Comparison of ENCODE assay signal across 31 mouse cellular contexts in genomic region chr7:40738174-40738573, GRCm38 (mm10).
"Had no signal": no experiment of that assay in that cellular context is flagged by ENCODE, and none has a peak within 500 bp of the region (broad histone marks: within the 10 kb centered on the region; RNA-seq: fewer than 3 reads in every experiment).

No protein-coding gene starts in this region.

- H3K4me1 ChIP-seq: heart, embryonic 10.5 days; heart, embryonic 12.5 days; heart, embryonic 13.5 days; heart, embryonic 15.5 days; hindbrain, embryonic 10.5 days; hindbrain, embryonic 12.5 days; kidney, embryonic 15.5 days had no signal

- H3K9me3 ChIP-seq: heart, embryonic 10.5 days; heart, embryonic 12.5 days; heart, embryonic 13.5 days; heart, embryonic 15.5 days; hindbrain, embryonic 10.5 days; hindbrain, embryonic 12.5 days; hindbrain, embryonic 15.5 days; kidney, embryonic 15.5 days had no signal

- ATAC-seq: hindbrain, embryonic 16.5 days; hindbrain, postnatal 0 days; inflammation-experienced regulatory T-cells, adult 6 months had no signal

- DNase-seq: heart, postnatal 10 days; heart, postnatal 14 days; heart, postnatal 36 days; kidney, adult 11 months; kidney, adult 18-20 months; kidney, adult 2 months; kidney, adult 8-10 months; kidney, adult 9 months; kidney, postnatal 10 days; kidney, postnatal 14 days; kidney, postnatal 25 days; kidney, postnatal 36 days; kidney, postnatal 4 days; layer of hippocampus, adult 9-11 months; layer of hippocampus, postnatal 36 days had no signal

- H3K9ac ChIP-seq: heart, embryonic 12.5 days; heart, embryonic 13.5 days; heart, embryonic 15.5 days; hindbrain, embryonic 12.5 days; hindbrain, embryonic 14.5 days; hindbrain, embryonic 15.5 days; kidney, embryonic 15.5 days had no signal

- H3K27me3 ChIP-seq: heart, embryonic 12.5 days; heart, embryonic 13.5 days; heart, embryonic 15.5 days; hindbrain, embryonic 12.5 days; hindbrain, embryonic 15.5 days; kidney, embryonic 15.5 days had no signal

- H3K27ac ChIP-seq: heart, embryonic 10.5 days; heart, embryonic 13.5 days; heart, embryonic 15.5 days; hindbrain, embryonic 10.5 days; hindbrain, embryonic 12.5 days; hindbrain, embryonic 14.5 days; hindbrain, embryonic 15.5 days; hindbrain, postnatal 0 days; kidney, embryonic 15.5 days; kidney, postnatal 0 days; layer of hippocampus, adult 2 months; left cerebral cortex, adult 2 months had no signal

- H3K4me3 ChIP-seq: heart, embryonic 10.5 days; heart, embryonic 12.5 days; heart, embryonic 13.5 days; heart, embryonic 15.5 days; hindbrain, embryonic 10.5 days; hindbrain, embryonic 12.5 days; hindbrain, embryonic 15.5 days; kidney, embryonic 15.5 days; layer of hippocampus, adult 2 months; left cerebral cortex, adult 2 months had no signal

- H3K36me3 ChIP-seq: heart, embryonic 10.5 days; heart, embryonic 12.5 days; heart, embryonic 13.5 days; heart, embryonic 15.5 days; hindbrain, embryonic 10.5 days; hindbrain, embryonic 12.5 days; hindbrain, embryonic 15.5 days; kidney, embryonic 15.5 days had no signal

- H3K4me2 ChIP-seq: heart, embryonic 11.5 days; heart, embryonic 12.5 days; heart, embryonic 13.5 days; heart, embryonic 15.5 days; hindbrain, embryonic 12.5 days; hindbrain, embryonic 14.5 days; hindbrain, embryonic 15.5 days; kidney, embryonic 15.5 days had no signal
